Mouse (Mus musculus) heart, adult 11 months (tissue): ENCODE data around the gene Maco1.
"Not testable (repeated sequence)": the region's sequence is repeated elsewhere in the genome, so short reads cannot be mapped to it uniquely, and the experiment has no call there.

ENCODE experiments used
- DNase-seq: peaks from one replicate; pipeline ENCODE4 v3.0.0; 2022

Gene Maco1

DNA sequence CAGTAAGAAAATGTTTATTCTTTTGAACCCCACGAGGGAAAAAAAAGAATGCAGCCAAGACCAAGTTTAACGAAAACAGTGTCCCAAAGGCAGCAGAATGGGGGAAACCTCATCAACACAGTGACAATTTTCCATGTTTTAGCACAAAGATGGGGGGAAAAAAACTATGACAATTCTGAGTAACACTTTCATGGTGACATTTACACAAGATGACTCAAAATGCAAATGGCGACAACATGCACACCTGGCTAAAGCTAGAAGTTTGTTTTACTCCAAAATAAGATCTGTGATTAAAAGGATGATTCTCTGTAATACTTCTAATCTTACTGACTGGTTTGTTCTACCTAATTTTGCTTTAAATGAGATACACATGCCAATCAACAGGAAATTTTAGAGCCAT, 50.4 kb downstream of the Maco1 start:
- DNase-seq = no peak

DNA sequence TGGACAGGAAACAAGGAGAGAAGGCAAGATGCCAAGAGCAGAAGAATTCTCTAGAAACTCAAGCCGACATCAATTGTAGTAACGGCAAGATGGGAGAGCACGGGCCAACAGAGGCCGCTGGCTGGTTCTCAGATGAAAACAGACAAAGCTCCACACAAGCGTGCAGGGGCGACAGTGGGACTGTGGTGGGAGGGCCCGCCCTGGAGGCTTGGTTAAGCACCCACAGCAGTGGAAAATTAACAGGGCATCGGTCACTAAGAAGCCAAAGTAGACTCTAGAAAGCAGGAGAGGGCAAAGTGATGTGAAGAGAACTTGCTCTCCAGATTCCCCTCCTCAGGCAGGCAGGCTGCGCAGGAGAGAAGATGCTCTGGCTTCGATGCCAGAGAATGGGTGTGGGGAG, 51.0 kb downstream of the Maco1 start:
- no peak for DNase-seq

DNA sequence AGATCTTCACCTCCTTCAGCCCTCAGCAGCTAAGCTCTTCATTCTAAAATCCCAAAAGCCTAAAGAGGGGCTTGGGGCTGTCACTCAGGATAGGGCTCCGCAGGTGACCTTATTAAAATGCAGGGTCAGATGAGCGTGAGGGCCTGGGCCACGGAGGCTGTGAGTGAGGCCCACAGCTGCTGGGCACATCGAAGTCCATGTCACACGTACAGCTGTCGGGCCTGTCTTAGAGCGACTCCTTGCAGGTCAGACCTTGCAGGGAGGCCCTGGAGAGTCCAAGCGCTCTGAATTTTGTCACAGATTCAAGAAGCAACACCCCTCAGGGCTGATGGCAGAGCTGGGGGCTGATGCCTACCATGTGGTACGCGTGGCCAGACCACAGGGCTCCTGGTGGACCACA, 52.5 kb downstream of the Maco1 start:
- DNase-seq = no peak

DNA sequence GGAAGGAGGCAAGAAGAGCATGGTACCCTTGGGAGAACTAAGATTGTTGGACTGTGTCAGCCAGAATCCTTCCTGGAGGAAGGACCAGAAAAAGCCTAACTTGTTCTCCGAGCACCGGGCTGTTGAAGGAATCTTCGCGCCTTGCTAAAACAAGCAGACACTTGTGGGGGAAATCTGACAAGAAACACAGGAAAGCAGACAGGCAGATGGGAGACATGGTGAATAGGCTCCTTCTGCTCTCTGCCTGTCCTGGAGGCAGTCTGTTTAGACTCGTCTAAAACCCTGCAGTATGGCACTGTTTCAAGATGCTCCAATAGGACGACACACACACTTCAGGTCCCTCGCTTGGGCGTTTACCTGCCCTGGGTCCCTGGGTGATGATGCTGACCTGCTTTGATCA, 53.0 kb downstream of the Maco1 start:
- DNase-seq = no peak

DNA sequence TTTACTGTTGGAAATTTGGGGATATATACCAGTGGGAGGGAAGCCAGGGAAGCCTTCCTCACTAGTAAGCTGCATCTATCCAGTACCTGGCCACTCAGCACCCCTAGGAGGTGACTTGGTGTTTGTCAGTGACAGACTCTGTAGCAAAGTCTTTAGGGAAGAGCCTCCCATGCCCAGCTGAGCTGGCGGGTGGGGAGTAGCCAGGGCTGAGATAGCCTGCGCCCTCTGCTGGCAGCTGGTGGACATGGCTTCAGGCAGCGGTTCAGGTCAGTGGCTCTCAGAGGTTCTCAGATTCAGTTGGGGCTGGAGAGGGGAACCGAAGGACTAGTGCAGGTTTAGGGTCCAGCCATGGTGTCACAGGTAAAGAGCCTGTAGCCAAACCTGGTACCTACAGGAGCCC, 53.9 kb downstream of the Maco1 start:
- peak; percentile 93 for DNase-seq

DNA sequence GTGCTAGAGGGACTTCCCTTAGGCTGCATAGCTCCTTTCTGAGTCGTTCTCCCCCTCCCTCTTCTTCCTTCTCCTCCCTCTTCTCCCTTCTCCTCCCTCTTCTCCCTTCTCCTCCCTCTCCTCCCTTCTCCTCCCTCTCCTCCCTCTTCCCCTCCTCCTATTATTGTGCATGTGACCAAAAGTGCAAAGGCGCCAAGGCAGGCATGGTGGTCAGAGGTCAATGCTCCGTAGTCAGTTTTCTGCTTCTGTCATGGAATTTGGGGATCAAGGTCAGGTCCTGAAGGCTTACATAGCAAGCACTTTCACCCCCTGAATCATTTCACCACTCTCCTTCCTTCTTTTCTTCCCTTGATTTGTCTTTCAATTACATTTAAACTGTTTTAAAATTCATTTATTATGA, 54.3 kb downstream of the Maco1 start:
- no peak for DNase-seq

DNA sequence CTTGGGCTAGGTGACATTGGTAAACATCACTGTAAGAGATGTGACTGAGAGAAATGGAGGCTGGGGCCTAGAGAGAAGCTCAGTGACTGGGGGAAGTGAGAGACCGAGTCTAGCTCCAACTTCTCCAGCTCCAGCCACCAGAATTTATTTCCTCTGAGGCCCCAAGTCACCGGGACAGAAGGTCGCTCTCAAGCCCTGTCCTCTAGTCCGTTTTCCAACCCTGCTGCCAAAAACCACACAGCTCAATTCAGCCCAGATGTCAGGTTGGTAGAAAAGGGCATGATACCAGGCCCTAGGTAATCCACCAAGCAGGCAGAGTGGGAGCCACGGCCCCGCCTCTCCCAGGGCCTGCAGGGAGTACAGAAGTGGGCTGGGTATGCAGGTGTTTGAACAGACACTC, 55.5 kb downstream of the Maco1 start:
- no peak for DNase-seq

DNA sequence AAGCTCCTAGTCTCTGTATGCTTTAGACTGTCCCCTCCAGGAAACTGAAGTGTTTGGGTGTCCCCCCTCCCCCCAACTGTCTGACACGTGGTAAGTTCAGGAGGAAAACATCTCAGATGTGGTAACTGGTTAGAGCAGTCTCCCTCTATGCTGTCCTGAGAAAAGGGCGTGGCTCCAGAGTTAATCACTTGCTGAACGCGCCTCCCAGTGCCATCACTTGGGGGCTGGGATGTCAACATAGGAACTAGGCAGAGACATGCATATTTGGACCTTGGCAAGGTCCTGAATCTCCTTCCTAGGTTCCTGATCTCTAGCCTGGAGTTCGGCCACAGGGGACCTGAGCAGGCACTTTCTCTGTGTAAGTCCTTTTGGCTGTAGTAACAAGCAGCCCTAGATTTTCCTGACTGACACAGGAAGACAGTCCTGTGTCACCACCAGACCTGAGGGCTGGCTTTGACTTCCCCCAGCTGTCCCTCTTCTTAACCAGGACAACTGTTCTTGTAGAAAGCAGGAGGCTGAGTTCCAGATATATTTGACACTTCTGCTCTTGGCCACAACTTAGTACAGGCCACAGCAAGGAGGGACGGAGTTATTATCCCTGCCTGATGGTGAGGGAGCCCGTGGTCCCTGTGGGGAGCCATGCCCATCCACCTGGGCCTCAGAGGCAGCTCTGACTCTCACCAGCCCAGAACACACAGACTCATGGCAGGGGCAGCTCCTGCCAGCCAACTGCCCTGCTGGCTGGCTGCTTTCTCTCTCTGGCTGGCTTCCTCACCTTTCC, 56.4 kb downstream of the Maco1 start:
- no peak for DNase-seq

DNA sequence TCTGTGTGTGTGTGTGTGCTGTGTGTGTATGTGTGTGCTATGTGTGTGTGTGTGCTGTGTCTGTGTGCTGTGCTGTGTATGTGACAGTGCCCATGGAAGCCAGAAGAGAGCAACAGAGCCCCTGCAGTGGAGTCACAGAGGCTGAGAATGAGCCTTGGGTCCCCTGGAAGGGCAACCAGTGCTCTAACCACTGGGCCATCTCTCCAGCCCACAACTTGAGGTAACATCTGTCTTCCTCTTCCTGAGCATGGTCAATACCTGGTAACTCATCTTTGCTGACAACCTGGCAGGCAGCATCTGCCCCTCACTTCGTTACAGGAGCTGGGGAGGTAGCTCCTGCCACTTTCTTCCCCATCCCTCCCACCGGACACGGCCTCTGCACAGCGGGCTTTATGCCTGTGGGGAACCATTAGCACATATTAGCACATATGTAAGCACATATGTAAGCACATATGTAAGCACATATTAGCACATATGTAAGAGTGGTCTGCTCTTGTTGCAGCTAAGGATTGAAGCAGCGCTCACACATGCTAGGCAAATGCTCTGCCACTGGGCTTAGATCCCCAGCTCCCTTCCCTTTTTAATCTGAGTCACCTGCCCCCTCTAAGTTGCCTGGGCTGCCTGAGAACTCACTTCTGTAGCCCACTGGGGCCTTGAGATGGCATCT, 57.2 kb downstream of the Maco1 start:
- no peak for DNase-seq

DNA sequence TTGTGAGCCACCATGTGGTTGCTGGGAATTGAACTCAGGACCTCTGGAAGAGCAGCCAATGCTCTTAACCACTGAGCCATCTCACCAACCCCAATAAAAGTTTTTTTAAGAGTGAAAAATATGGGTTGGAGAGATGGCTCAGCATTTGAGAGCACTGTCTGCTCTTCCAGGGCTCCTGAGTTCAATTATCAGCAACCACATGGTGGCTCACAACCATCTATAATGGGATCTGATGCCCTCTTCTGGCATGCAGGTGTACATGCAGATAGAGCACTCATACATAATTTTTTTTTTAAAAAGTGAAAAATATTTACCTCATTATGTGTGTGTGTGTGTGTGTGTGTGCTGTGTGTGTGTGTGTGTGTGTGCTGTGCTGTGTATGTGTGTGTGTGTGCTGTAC, 58.2 kb downstream of the Maco1 start:
- DNase-seq = not testable (repeated sequence)

DNA sequence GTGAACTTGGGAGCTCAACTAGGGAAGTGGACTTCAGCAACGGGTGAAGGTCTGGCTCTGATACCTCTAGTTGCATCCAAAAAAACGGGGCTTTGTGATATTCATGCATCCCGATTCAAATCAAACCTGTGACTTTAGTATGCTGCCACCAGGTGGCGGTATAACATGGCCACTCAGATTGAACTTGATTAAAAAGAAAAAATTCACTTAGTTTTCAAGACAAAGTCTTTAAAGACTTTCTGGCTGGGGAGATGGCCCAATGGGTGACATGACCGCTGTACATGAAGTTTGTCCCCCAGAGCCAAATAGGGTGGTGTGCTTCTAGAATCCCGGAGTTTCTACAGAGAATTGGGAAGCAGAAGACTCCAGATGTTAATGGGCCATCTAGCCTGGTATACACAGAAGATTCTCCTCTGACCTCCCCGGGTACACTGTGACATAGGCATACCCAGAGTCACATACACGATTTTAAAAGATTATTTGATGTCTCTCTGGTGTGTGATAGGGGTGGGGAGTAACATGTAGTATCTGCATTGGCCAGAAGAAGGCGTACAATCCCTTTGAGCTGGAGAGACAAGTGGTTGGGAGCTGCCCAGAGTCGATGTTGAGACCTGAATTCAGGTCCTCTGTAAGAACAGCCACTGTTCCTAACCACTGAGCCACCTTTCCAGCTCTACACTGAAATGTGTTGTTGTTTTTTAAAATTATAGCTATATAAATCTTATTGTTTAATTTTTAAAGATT, 59.8 kb downstream of the Maco1 start:
- no peak for DNase-seq

GRCm38 (mm10) chr4:134791731-134792130, 61.4 kb downstream of the Maco1 start:
- no peak for DNase-seq

- DNase-seq = no peak
These were observed 66.2 kb downstream of the Maco1 start for GRCm38 (mm10) chr4:134786946-134787345.

- DNase-seq = no peak
These were observed 68.4 kb downstream of the Maco1 start for GRCm38 (mm10) chr4:134784701-134785100.

GRCm38 (mm10) chr4:134779136-134779934, 73.8 kb downstream of the Maco1 start:
- DNase-seq = peak; percentile 99

GRCm38 (mm10) chr4:134776246-134776645, 76.9 kb downstream of the Maco1 start:
- no peak for DNase-seq

- DNase-seq = no peak
These were observed 77.8 kb downstream of the Maco1 start for GRCm38 (mm10) chr4:134775234-134775944.

DNA sequence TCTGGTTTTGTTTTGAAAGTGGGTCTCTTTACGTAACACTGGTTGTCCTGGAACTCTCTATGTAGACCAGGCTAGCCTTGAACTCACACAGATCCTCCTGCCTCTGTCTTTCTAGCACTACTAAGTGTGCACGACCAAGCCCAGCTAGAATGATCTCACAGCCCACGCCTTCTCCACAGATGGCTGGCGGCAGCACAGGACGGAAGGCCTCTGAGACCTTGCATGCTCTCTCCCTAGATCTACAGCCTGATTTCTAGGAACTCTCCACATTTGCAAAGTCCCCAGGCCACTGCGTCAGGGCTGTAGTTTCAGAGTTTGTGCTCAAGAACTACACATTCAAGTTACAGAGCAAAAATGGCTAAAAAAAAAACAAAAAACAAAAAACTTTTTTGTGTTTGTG, 79.0 kb downstream of the Maco1 start:
- DNase-seq = no peak

GRCm38 (mm10) chr4:134772805-134773674, 80.1 kb downstream of the Maco1 start:
- DNase-seq = no peak

- DNase-seq = no peak
These were observed 83.3 kb downstream of the Maco1 start for GRCm38 (mm10) chr4:134769891-134770290.

GRCm38 (mm10) chr4:134769081-134769811, 83.9 kb downstream of the Maco1 start:
- DNase-seq = peak; percentile 94
